Mouse (Mus musculus) cerebellum, adult 2 months (tissue): ENCODE data around the gene Ddx19b.

Experiments used
- CTCF ChIP-seq: fragments of 200-500 bp; IDR thresholded peaks from 2 replicates; pipeline ENCODE4 v1.5.1; 2011; ENCODE audit warnings: low read depth, mild to moderate bottlenecking, control low read depth, low read length, moderate library complexity, borderline replicate concordance; ENCODE audit not compliant: insufficient read depth
- POLR2A ChIP-seq: fragments of 200-500 bp; IDR thresholded peaks from 2 replicates; pipeline ENCODE4 v1.6.1; 2011; ENCODE audit warnings: low read length, control low read depth, borderline replicate concordance; ENCODE audit not compliant: insufficient read depth

DNA sequence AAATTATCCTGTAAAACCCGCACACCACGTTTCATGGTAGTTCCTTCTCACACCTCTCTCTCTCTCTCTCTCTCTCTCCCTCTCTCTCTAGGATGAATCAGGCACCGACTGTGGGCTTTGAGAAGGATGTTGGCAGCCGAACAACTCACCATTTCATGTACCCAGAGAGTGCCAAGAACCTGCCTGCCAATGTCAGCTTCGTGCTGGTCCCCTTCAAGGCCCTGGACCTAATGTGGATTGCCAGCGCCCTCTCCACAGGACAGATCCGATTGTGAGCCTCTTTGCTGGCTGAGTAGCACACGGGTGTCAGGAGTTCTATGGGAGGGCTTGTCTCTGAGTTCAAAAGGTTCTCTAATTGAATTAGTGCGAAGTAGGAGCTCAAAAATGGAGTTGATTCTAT is 64.2 kb downstream of the Ddx19b start:
- TF ChIP-seq CTCF (no peak), POLR2A (no peak)
